Mouse (Mus musculus) gastrocnemius, postnatal 25 days (tissue): ENCODE data around the gene Tyw1. TPM values are rescaled to one million over a fixed set of nuclear protein-coding genes. Genes with fewer than 3 reads are reported as not detected.

ENCODE experiments used
- total RNA-seq, 2 experiments: library from RNA; stranded (reverse); gene quantifications; 1 replicate in 1 of 2; 2 replicates in 1 of 2; pipeline ENCODE4 v1.2.3; 2021

The Tyw1 gene
- total RNA-seq, 2 experiments from 2014 or later, result 8.7 to 8.8 TPM

Other genes with a start within 250 kb of the Tyw1 start
- 10 to 100 TPM in 1 of 2 experiments, 1 to 10 TPM in 1; 9.4 to 10.1 TPM for gene Asl, start 226.4 kb upstream of the Tyw1 start, total RNA-seq
- 10 to 100 TPM; 13.3 to 13.9 TPM for gene Crcp, start 226.3 kb upstream of the Tyw1 start, total RNA-seq
- gene Tpst1, start 182.3 kb upstream of the Tyw1 start, total RNA-seq, result 1 to 10 TPM; 5.8 to 7.7 TPM
- gene Kctd7, start 110.8 kb upstream of the Tyw1 start, total RNA-seq, result 1 to 10 TPM; 2.8 to 3.9 TPM
- gene Rabgef1, start 83.8 kb upstream of the Tyw1 start, total RNA-seq, result 10 to 100 TPM; 71.7 to 81.0 TPM
- gene Tmem248, start 38.5 kb upstream of the Tyw1 start, total RNA-seq, result 10 to 100 TPM; 36.0 to 40.1 TPM
- gene Sbds, start 89 bp upstream of the Tyw1 start, total RNA-seq, result 10 to 100 TPM; 25.5 to 25.6 TPM
- under 1 TPM in 1 of 2 experiments, not detected in 1; 0.16 TPM for gene Caln1, start 113.8 kb downstream of the Tyw1 start, total RNA-seq
- not detected for gene A330070K13Rik, start 129.0 kb downstream of the Tyw1 start, total RNA-seq